Mouse (Mus musculus) thymus, adult 2 months (tissue): Measurements from ENCODE around the gene Wfdc21. TPM values are rescaled to one million over a fixed set of nuclear protein-coding genes. Genes with fewer than 3 reads are reported as not detected.

Experiments used
- DNase-seq: peaks from one replicate; pipeline ENCODE4 v3.0.0; 2021
- H3K27ac ChIP-seq: fragments of 200-500 bp; 2 replicates; pipeline ENCODE4 v1.5.1; 2012; ENCODE audit warnings: low read length, control low read depth; ENCODE audit not compliant: control insufficient read depth, insufficient read depth
- H3K27me3 ChIP-seq: fragments of 200-500 bp; 2 replicates; pipeline ENCODE4 v1.6.1; 2012; ENCODE audit warnings: mild to moderate bottlenecking, low read length, moderate library complexity, mixed read lengths; ENCODE audit not compliant: control insufficient read depth, insufficient read depth
- H3K36me3 ChIP-seq: fragments of 200-500 bp; 2 replicates; pipeline ENCODE4 v1.6.1; 2012; ENCODE audit warnings: mild to moderate bottlenecking, low read length, moderate library complexity; ENCODE audit not compliant: control insufficient read depth, insufficient read depth
- H3K4me1 ChIP-seq: fragments of 200-500 bp; replicated peaks from 2 replicates; pipeline ENCODE4 v1.6.1; 2012; ENCODE audit warnings: low read length; ENCODE audit not compliant: control insufficient read depth, insufficient read depth
- H3K4me3 ChIP-seq: fragments of 200-500 bp; 2 replicates; pipeline ENCODE4 v1.5.1; 2012; ENCODE audit warnings: mild to moderate bottlenecking, low read length, control low read depth, moderate library complexity; ENCODE audit not compliant: control insufficient read depth, insufficient read depth
- CTCF ChIP-seq: fragments of 200-500 bp; IDR thresholded peaks from 2 replicates; pipeline ENCODE4 v1.5.1; 2012; ENCODE audit warnings: mild to moderate bottlenecking, control low read depth, low read length, moderate library complexity, borderline replicate concordance; ENCODE audit not compliant: control insufficient read depth, poor library complexity, insufficient read depth; ENCODE audit errors: extremely low read depth
- POLR2A ChIP-seq: fragments of 200-500 bp; IDR thresholded peaks from 2 replicates; pipeline ENCODE4 v1.6.1; 2012; ENCODE audit warnings: mild to moderate bottlenecking, low read length, control low read depth, moderate library complexity; ENCODE audit not compliant: control insufficient read depth, poor library complexity, insufficient read depth; ENCODE audit errors: extremely low read depth
- WGBS: fragments of 180-500 bp; shearing (Covaris S2); methylation state at CpG from one replicate; pipeline ENCODE4 v1.1.7; 2018; 5-methylcytosine and 5-hydroxymethylcytosine counted together
- polyA plus RNA-seq: library from polyadenylated mRNA; depleted of rRNA; stranded (reverse); fragments of >200 nt; gene quantifications from 2 replicates; pipeline ENCODE4 v1.2.3, GENCODE M21; 2012; rRNA removed

The Wfdc21 gene
- polyA plus RNA-seq, 1 experiment = 17.0 TPM

- H3K4me1 ChIP-seq = no peaks in the 10 kb centered on the region; the same call in 1 of the 2 replicates
- WGBS = 86% methylated on average over 12 of the region's 12 CpGs
- no peaks in the 10 kb centered on the region for H3K27me3 ChIP-seq
- TF ChIP-seq CTCF (no peak), POLR2A (no peak)
- no peak overlapping the region for H3K4me3 ChIP-seq
- DNase-seq = no peak
- H3K27ac ChIP-seq = no peak overlapping the region
- H3K36me3 ChIP-seq = no peaks in the 10 kb centered on the region
These were observed 45.7 kb downstream of the Wfdc21 start for GRCm38 (mm10) chr11:83792316-83792914.

DNA sequence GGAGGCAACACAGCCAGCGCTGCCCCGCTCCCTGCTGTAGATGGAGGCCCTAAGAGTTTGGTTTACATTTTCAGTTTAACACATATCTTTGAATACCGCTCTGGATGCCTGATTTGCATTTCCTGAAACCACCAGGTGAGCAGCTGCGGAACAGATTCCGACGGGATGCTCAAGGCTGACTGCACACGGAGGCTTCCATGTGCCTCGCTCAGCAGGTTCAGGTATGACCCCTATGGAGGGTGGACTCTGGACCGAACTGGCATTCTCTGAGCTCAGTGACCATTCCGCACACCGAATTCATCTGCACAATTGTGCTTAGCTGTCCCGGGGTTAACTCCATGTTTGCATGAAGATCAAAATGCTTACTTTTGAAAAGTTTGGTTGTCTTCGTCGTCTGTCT, 46.5 kb downstream of the Wfdc21 start:
- H3K27ac ChIP-seq = no peak overlapping the region
- H3K27me3 ChIP-seq = no peaks in the 10 kb centered on the region

DNA sequence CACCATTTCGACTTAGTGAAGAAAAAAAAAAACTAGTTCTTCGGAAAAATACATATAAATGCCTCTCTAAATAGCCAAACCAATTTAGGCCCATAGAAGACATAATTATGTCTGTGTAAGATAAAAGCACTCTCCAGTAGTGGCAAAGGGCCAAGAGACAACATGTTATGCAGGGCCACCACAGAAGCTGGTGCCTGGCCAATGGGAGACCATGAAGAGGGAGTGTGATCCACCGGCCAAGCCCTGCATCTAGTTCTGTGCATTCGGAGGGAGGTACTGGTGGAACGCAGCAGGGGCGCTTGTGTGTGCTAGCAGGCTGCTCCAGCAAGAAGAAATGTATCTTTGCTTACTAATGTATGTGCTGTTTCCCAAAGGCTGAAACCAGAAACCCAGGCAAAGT, 49.4 kb downstream of the Wfdc21 start:
- Histone ChIP-seq H3K36me3 (no peaks in the 10 kb centered on the region), H3K27ac (no peak overlapping the region), H3K27me3 (no peaks in the 10 kb centered on the region), H3K4me1 (no peaks in the 10 kb centered on the region), H3K4me3 (no peak overlapping the region)
- 94% methylated on average over 6 of the region's 6 CpGs for WGBS
- TF ChIP-seq CTCF (no peak), POLR2A (no peak)
- no peak for DNase-seq

More for the DNA sequence above, 46.5 kb downstream of the Wfdc21 start:
- WGBS = 89% methylated on average over 14 of the region's 14 CpGs
- TF ChIP-seq CTCF (no peak), POLR2A (no peak)
- Histone ChIP-seq H3K36me3 (no peaks in the 10 kb centered on the region), H3K4me3 (no peak overlapping the region), H3K4me1 (no peaks in the 10 kb centered on the region; the same call in 1 of the 2 replicates)
- no peak for DNase-seq

GRCm38 (mm10) chr11:83796980-83797608, 50.4 kb downstream of the Wfdc21 start:
- H3K4me3 ChIP-seq = no peak overlapping the region
- TF ChIP-seq POLR2A (no peak), CTCF (no peak)
- no peak overlapping the region for H3K27ac ChIP-seq
- no peaks in the 10 kb centered on the region for H3K4me1 ChIP-seq
- WGBS = 86% methylated on average over 10 of the region's 10 CpGs
- no peak for DNase-seq
- H3K36me3 ChIP-seq = no peaks in the 10 kb centered on the region
- no peaks in the 10 kb centered on the region for H3K27me3 ChIP-seq

DNA sequence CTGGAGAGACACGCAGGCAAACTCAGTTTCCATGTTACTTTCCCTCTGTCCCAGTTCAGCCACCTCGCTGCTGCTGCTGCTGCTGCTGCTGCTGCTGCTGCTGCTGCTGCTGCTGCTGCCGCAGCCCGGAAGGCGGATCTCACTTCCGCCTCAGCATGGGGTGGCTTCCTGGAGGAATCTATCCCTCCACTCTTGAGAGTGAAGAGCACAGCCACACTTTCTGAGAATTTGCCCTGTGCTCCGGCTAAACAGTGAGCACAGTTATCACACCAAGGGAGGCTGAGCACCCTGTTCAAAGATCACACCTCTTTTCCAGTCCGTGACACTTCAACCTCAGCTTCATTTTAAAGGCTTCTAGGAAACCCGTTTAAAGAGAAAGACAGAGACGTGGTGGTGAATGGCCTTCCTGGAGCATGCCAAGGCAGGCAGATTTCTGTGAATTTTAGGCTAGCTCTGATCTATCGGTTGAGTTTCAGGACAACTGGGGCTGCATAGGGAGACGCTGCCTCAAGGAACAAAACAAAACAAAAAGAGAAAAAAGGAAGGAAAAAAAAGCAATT, 53.2 kb downstream of the Wfdc21 start:
- H3K4me3 ChIP-seq = no peak overlapping the region
- TF ChIP-seq POLR2A = no peak
- no peak for TF ChIP-seq CTCF
- no peak overlapping the region for H3K27ac ChIP-seq
- 70% methylated on average over 12 of the region's 12 CpGs for WGBS
- no peak for DNase-seq
- H3K36me3 ChIP-seq = no peaks in the 10 kb centered on the region
- no peaks in the 10 kb centered on the region for H3K27me3 ChIP-seq
- no peaks in the 10 kb centered on the region for H3K4me1 ChIP-seq

DNA sequence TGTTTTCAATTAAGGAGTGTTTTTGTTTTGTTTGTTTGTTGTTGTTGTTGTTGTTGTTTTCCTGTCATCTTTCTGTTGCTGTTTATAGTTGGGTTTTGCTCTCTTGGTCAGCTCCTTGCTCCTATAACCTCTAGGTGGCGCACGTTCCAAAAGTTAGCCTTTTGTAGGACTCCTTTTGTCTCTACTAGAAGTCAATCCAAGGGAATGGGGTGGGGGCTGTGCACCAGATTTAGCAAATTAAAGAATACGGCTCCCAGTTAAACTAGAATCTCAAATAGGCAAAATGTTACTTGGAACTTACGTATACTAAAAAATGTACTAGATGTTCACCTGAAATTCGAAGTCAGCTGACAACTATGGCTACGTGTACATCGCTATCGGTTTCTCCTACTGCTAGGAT, 55.4 kb downstream of the Wfdc21 start:
- peak; percentile 30 for DNase-seq
- H3K4me1 ChIP-seq = no peaks in the 10 kb centered on the region
- 69% methylated on average over 8 of the region's 8 CpGs for WGBS
- H3K27me3 ChIP-seq = no peaks in the 10 kb centered on the region
- H3K36me3 ChIP-seq = no peaks in the 10 kb centered on the region
- H3K4me3 ChIP-seq = no peak overlapping the region
- H3K27ac ChIP-seq = no peak overlapping the region
- TF ChIP-seq POLR2A (no peak), CTCF (no peak)

Other genes with a start within 250 kb of the Wfdc21 start
- gene Heatr9, start 224.8 kb upstream of the Wfdc21 start, polyA plus RNA-seq = 0.20 TPM in 1 of 2 replicates, not detected in the other
- gene Ccl5, start 216.4 kb upstream of the Wfdc21 start, polyA plus RNA-seq = 526 and 777 TPM in 2 replicates
- 3.4 and 4.5 TPM in 2 replicates for gene Ccl9, start 168.3 kb upstream of the Wfdc21 start, polyA plus RNA-seq
- gene Ccl6, start 153.9 kb upstream of the Wfdc21 start, polyA plus RNA-seq = 4.9 and 10.4 TPM in 2 replicates
- gene Rpl9-ps1, start 101.3 kb upstream of the Wfdc21 start, polyA plus RNA-seq = not detected in 2 replicates
- 3.6 and 10.2 TPM in 2 replicates for gene Ccl3, start 97.6 kb upstream of the Wfdc21 start, polyA plus RNA-seq
- gene Ccl4, start 84.4 kb upstream of the Wfdc21 start, polyA plus RNA-seq = 5.0 and 8.5 TPM in 2 replicates
- gene Wfdc17, start 42.9 kb upstream of the Wfdc21 start, polyA plus RNA-seq = 14.8 and 44.4 TPM in 2 replicates
- gene Wfdc18, start 37.9 kb upstream of the Wfdc21 start, polyA plus RNA-seq = 48.6 and 72.8 TPM in 2 replicates
- 35.0 and 37.2 TPM in 2 replicates for gene Heatr6, start 6.8 kb downstream of the Wfdc21 start, polyA plus RNA-seq
- 0.11 and 0.13 TPM in 2 replicates for gene Hnf1b, start 103.1 kb downstream of the Wfdc21 start, polyA plus RNA-seq
- gene Ddx52, start 195.1 kb downstream of the Wfdc21 start, polyA plus RNA-seq = 7.4 and 9.0 TPM in 2 replicates
- 49.9 and 55.1 TPM in 2 replicates for gene Synrg, start 217.5 kb downstream of the Wfdc21 start, polyA plus RNA-seq